In the genomic region with DNA sequence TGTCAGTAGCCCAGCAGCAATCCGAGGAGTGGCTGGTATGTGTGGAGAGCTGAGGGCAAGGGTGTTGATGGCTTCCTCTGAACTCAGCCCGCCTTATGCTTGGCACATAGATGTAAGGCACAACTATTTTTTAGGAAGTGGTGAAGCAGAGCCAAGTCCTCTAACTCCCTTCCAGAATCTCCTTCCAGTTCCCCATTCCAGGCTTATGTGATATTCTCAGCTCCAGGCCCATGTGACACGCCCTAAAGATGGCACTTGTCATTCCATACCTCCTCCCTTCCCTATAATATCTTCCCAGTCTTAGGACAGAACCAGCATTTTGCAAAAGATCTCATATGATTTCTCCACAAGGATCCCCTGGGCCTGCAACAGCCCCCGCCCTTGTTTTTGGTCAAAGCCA, we compare ENCODE assay signal across 26 mouse cellular contexts.
"Had no signal": no experiment of that assay in that cellular context is flagged by ENCODE, and none has a peak within 500 bp of the region (broad histone marks: within the 10 kb centered on the region; RNA-seq: fewer than 3 reads in every experiment).

No protein-coding gene starts in this region.

- H3K4me3 ChIP-seq: heart, adult 2 months; heart, embryonic 13.5 days; heart, embryonic 15.5 days; hindbrain, embryonic 13.5 days; hindbrain, embryonic 15.5 days; kidney, embryonic 15.5 days; limb, embryonic 13.5 days; limb, embryonic 15.5 days; liver, embryonic 12.5 days had no signal

- ATAC-seq: hindbrain, postnatal 0 days; intestine, embryonic 16.5 days; liver, embryonic 12.5 days had no signal

- DNase-seq: gastrocnemius, postnatal 14 days; gastrocnemius, postnatal 36 days; heart, adult 11 months; heart, adult 2 months; heart, postnatal 14 days; heart, postnatal 36 days; kidney, adult 11 months; kidney, adult 2 months; kidney, adult 9 months; kidney, postnatal 14 days; kidney, postnatal 36 days; layer of hippocampus, adult 9-11 months; layer of hippocampus, postnatal 36 days; left cerebral cortex, postnatal 4 days had no signal

- H3K27ac ChIP-seq: heart, adult 2 months; heart, embryonic 13.5 days; heart, embryonic 15.5 days; hindbrain, embryonic 13.5 days; hindbrain, embryonic 15.5 days; hindbrain, postnatal 0 days; kidney, embryonic 15.5 days; kidney, postnatal 0 days; limb, embryonic 13.5 days; limb, embryonic 15.5 days; liver, embryonic 12.5 days; liver, embryonic 14.5 days had no signal
